Mouse (Mus musculus) brain, embryonic 14.5 days (tissue): ENCODE measurements around the gene Nup50.

Experiments
- CTCF ChIP-seq: fragments of 200-500 bp; IDR thresholded peaks from 2 replicates; pipeline ENCODE4 v1.5.1; 2012; ENCODE audit warnings: inconsistent platforms, mild to moderate bottlenecking, moderate library complexity, borderline replicate concordance; ENCODE audit not compliant: insufficient read depth, insufficient read length; ENCODE audit errors: extremely low read depth
- POLR2A ChIP-seq: fragments of 200-500 bp; IDR thresholded peaks from 2 replicates; pipeline ENCODE4 v1.6.1; 2012; ENCODE audit warnings: mild to moderate bottlenecking, inconsistent platforms, borderline replicate concordance; ENCODE audit not compliant: poor library complexity, insufficient read depth, insufficient read length, severe bottlenecking; ENCODE audit errors: extremely low read depth

- TF ChIP-seq CTCF (no peak), POLR2A (no peak)
Observed at GRCm38 (mm10) chr15:84873867-84874266, 49.3 kb upstream of the Nup50 start.
